ENCODE assay signal across 5 mouse cellular contexts in the genomic region with DNA sequence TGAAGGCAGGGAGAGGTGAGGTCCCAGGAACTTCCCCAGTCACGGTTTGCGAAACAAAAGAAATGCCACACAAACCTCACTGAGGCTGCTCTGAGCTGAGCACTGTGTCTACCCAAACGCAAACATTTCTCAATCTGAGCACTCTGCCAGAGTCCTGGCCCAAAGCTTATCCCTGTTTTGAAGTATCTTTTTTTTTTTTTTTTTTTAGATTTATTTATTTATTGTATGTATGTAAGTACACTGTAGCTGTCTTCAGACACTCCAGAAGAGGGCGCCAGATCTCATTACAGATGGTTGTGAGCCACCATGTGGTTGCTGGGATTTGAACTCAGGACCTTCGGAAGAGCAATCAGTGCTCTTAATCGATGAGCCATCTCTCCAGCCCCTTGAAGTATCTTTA. TPM values are rescaled to one million over a fixed set of nuclear protein-coding genes. Genes with fewer than 3 reads are reported as not detected.
DNase-seq lines count a peak whose midpoint lies in the region; TF ChIP-seq lines count a peak whose summit lies in the region.
"Not testable (repeated sequence)": the region's sequence is repeated elsewhere in the genome, so short reads cannot be mapped to it uniquely, and the experiment has no call there.

No protein-coding gene starts in this region.

- H3K9ac ChIP-seq in CH12.LX (ENCODE audit: insufficient read depth, low read depth); MEL (ENCODE audit: control insufficient read depth, low read depth, low read length, poor library complexity, severe bottlenecking); heart, adult 2 months (ENCODE audit: low read depth, low read length): not testable (repeated sequence)

- H3K4me1 ChIP-seq in CH12.LX (ENCODE audit: control insufficient read depth in 1 of 2, insufficient read depth in 2 of 2) (peaks cover 5 to 12% of the 10 kb centered on the region in 2 experiments; a peak in 3 of 4 replicates), MEL (ENCODE audit: control insufficient read depth in 1 of 2, insufficient read depth in 2 of 2, low read length in 2 of 2) (peaks cover 11 to 13% of the 10 kb centered on the region in 2 experiments)
- not testable (repeated sequence) for H3K4me1 ChIP-seq in heart, adult 2 months (ENCODE audit: control insufficient read depth, insufficient read depth, low read length)

- in situ Hi-C loops in CH12.LX (cut with MboI; ENCODE audit: low pct_ligation_motif_present, low pct_unique_long_range_greater_than_20kb, low sequenced_read_pairs) = loop anchor here (10.0 kb wide), 1 partner anchor 179 kb away; a partner anchor contains a TSS

- TF ChIP-seq RAD21 in CH12.LX (IDR thresholded peaks at IDR 0.05; ENCODE audit: low read depth, low read length); MEL (IDR thresholded peaks at IDR 0.05; ENCODE audit: low read depth, low read length): not testable (repeated sequence)

- intact Hi-C loops in gastrocnemius, adult 2 months (cut with DNase I) = not testable (repeated sequence)
- intact Hi-C loops in heart, adult 2 months (cut with DNase I) = loop anchor here (10.0 kb wide), 1 partner anchor 309 kb away; a partner anchor contains a TSS

- TF ChIP-seq POLR2A in CH12.LX (IDR thresholded peaks at IDR 0.05; ENCODE audit: low read depth, low read length); MEL (IDR thresholded peaks at IDR 0.05; ENCODE audit: control insufficient read depth in 1 of 2, insufficient read depth in 1 of 2, low read depth in 1 of 2, low read length in 2 of 2, poor library complexity in 1 of 2); heart, adult 2 months (IDR thresholded peaks at IDR 0.05; ENCODE audit: insufficient read depth, low read depth, low read length): not testable (repeated sequence)

- peak overlapping the region; percentile 72 for H3K4me2 ChIP-seq in CH12.LX (ENCODE audit: insufficient read depth, low read depth, poor library complexity, severe bottlenecking)

- H3K9me3 ChIP-seq in CH12.LX (replicated peaks; ENCODE audit: low read length); MEL (replicated peaks; ENCODE audit: insufficient read depth, low read length): not testable (repeated sequence)

- H3K27me3 ChIP-seq in CH12.LX (replicated peaks); MEL (ENCODE audit: control insufficient read depth in 1 of 2, insufficient read depth in 2 of 2, low read length in 2 of 2); heart, adult 2 months (ENCODE audit: control insufficient read depth, insufficient read depth, low read length): not testable (repeated sequence)

- dilution Hi-C loops in CH12.LX (cut with MboI; ENCODE audit: extremely low pct_ligation_motif_present, extremely low pct_unique_long_range_greater_than_20kb, low sequenced_read_pairs) = not testable (repeated sequence)

- TF ChIP-seq CTCF in CH12.LX (conservative IDR thresholded peaks at IDR 0.05 in 1 of 2, IDR thresholded peaks at IDR 0.05 in 1 of 2; ENCODE audit: low read depth in 2 of 2, low read length in 2 of 2) = peak in 1 of 2 experiments; percentile 30; a peak in 2 of 4 replicates
- not testable (repeated sequence) for TF ChIP-seq CTCF in MEL (IDR thresholded peaks at IDR 0.05 in 2 of 3, conservative IDR thresholded peaks at IDR 0.05 in 1 of 3; ENCODE audit: control insufficient read depth in 1 of 3, insufficient read depth in 1 of 3, low read depth in 2 of 3, low read length in 3 of 3, poor library complexity in 1 of 3, severe bottlenecking in 1 of 3)
- 0 out of 2 replicates have a peak, but pooled peaks have one; percentile 25 for TF ChIP-seq CTCF in gastrocnemius, adult 2 months (IDR thresholded peaks at IDR 0.05)
- TF ChIP-seq CTCF in heart, adult 2 months (IDR thresholded peaks at IDR 0.05) = peak; percentile 29
- peak; percentile 25 for TF ChIP-seq CTCF in layer of hippocampus, adult 2 months (conservative IDR thresholded peaks at IDR 0.05)

- H3K27ac ChIP-seq in CH12.LX (ENCODE audit: insufficient read depth, low read depth) = peak overlapping the region; percentile 8; the same call in 1 of the 2 replicates
- not testable (repeated sequence) for H3K27ac ChIP-seq in MEL (ENCODE audit: control insufficient read depth, low read depth, low read length); gastrocnemius, adult 2 months; heart, adult 2 months; layer of hippocampus, adult 2 months

- H3K36me3 ChIP-seq in CH12.LX (replicated peaks in 1 of 2; ENCODE audit: control insufficient read depth in 1 of 2, insufficient read depth in 1 of 2, low read length in 1 of 2); MEL (ENCODE audit: control insufficient read depth in 1 of 2, insufficient read depth in 2 of 2, low read length in 2 of 2); heart, adult 2 months (ENCODE audit: control insufficient read depth, insufficient read depth, low read length): not testable (repeated sequence)

- not testable (repeated sequence) for TF ChIP-seq EP300 in CH12.LX (IDR thresholded peaks at IDR 0.05; ENCODE audit: low read length); MEL (IDR thresholded peaks at IDR 0.05; ENCODE audit: low read depth in 1 of 2, low read length in 2 of 2); heart, adult 2 months (IDR thresholded peaks at IDR 0.05; ENCODE audit: insufficient read depth, low read depth, low read length)

- H3K79me2 ChIP-seq in CH12.LX (replicated peaks; ENCODE audit: control insufficient read depth, extremely low read depth, insufficient read depth, poor library complexity, severe bottlenecking); MEL (ENCODE audit: control insufficient read depth, insufficient read depth, low read length, poor library complexity); heart, adult 2 months (replicated peaks; ENCODE audit: control insufficient read depth, insufficient read depth, low read length): not testable (repeated sequence)

- not testable (repeated sequence) for DNase-seq in CH12.LX (ENCODE audit: extremely low read depth); MEL (ENCODE audit: low read depth, low spot score); gastrocnemius, adult 2 months; heart, adult 2 months; layer of hippocampus, adult 2 months (ENCODE audit: low spot score in 2 of 2)

- WGBS in heart, adult 2 months = 87% methylated on average over 6 of the region's 6 CpGs

- H3K4me3 ChIP-seq in CH12.LX (replicated peaks in 1 of 3; ENCODE audit: low read depth in 2 of 3, low read length in 2 of 3, poor library complexity in 1 of 3) = peak overlapping the region in 1 of 3 experiments; percentile 36
- H3K4me3 ChIP-seq in MEL (ENCODE audit: control insufficient read depth in 1 of 2, insufficient read depth in 1 of 2, low read depth in 2 of 2, low read length in 2 of 2); gastrocnemius, adult 2 months; heart, adult 2 months; layer of hippocampus, adult 2 months: not testable (repeated sequence)

TF ChIP-seq in CH12.LX, 34 proteins besides CTCF, POLR2A, EP300 and RAD21:
- TF ChIP-seq ZNF384 (IDR thresholded peaks at IDR 0.05; ENCODE audit: low read depth, low read length) (peak; percentile 60; the same call in 1 of the 2 replicates), MYC (IDR thresholded peaks at IDR 0.05; ENCODE audit: low read depth, low read length) (peak; percentile 42; the same call in 1 of the 2 replicates)

TF ChIP-seq in MEL, 35 proteins besides CTCF, POLR2A, EP300 and RAD21:
- peak; percentile 60 for TF ChIP-seq ZNF384 (IDR thresholded peaks at IDR 0.05; ENCODE audit: low read depth, low read length)

RNA-seq across cellular contexts. Expression of a gene that starts 2.1 kb away (rescaled TPM):
- total RNA-seq in CH12.LX (2012; rRNA removed) (80.7 and 96.6 TPM in 2 replicates), CH12.LX (2014; rRNA removed) (132 and 140 TPM in 2 replicates), MEL (2012; rRNA removed) (164 and 175 TPM in 2 replicates)
- polyA plus RNA-seq in CH12.LX (2012; ENCODE audit: insufficient read length, low read depth) (87.8 and 89.1 TPM in 2 replicates), MEL (2012; ENCODE audit: insufficient read depth in 1 of 2, insufficient read length in 2 of 2, low read depth in 1 of 2, low replicate concordance in 2 of 2, missing spikeins in 1 of 2) (100 to 1,000 TPM in 1 of 2 experiments, not detected in 1; 129 TPM)
- 10 to 100 TPM; 13.1 to 16.0 TPM for total RNA-seq in gastrocnemius, adult 2 months (2021)
- 10 to 100 TPM; 22.1 to 22.9 TPM for total RNA-seq in heart, adult 2 months (2021)
- 11.1 and 18.1 TPM in 2 replicates for polyA plus RNA-seq in heart, adult 2 months (2012; rRNA removed)
- 10 to 100 TPM; 19.2 to 20.4 TPM for total RNA-seq in layer of hippocampus, adult 2 months (2021)

RNA-seq across cellular contexts. Expression of a gene that starts 32.8 kb away (rescaled TPM):
- 175 and 179 TPM in 2 replicates for total RNA-seq in CH12.LX (2012; rRNA removed)
- total RNA-seq in CH12.LX (2014; rRNA removed) = 427 and 467 TPM in 2 replicates
- 145 and 163 TPM in 2 replicates for polyA plus RNA-seq in CH12.LX (2012; ENCODE audit: insufficient read length, low read depth)
- total RNA-seq in MEL (2012; rRNA removed) = 232 and 241 TPM in 2 replicates
- polyA plus RNA-seq in MEL (2012; ENCODE audit: insufficient read depth in 1 of 2, insufficient read length in 2 of 2, low read depth in 1 of 2, low replicate concordance in 2 of 2, missing spikeins in 1 of 2) = 100 to 1,000 TPM; 213 to 502 TPM
- total RNA-seq in gastrocnemius, adult 2 months (2021) = 100 to 1,000 TPM; 524 to 701 TPM
- total RNA-seq in heart, adult 2 months (2021) = 100 to 1,000 TPM; 793 to 933 TPM
- 925 and 1,211 TPM in 2 replicates for polyA plus RNA-seq in heart, adult 2 months (2012; rRNA removed)
- 100 to 1,000 TPM; 192 to 210 TPM for total RNA-seq in layer of hippocampus, adult 2 months (2021)

RNA-seq across cellular contexts. Expression of a gene that starts 33.4 kb away (rescaled TPM):
- total RNA-seq in CH12.LX (2012; rRNA removed) (32.5 and 43.7 TPM in 2 replicates), CH12.LX (2014; rRNA removed) (48.8 and 66.5 TPM in 2 replicates), MEL (2012; rRNA removed) (61.5 and 70.3 TPM in 2 replicates)
- polyA plus RNA-seq in CH12.LX (2012; ENCODE audit: insufficient read length, low read depth) (56.2 and 68.6 TPM in 2 replicates), MEL (2012; ENCODE audit: insufficient read depth in 1 of 2, insufficient read length in 2 of 2, low read depth in 1 of 2, low replicate concordance in 2 of 2, missing spikeins in 1 of 2) (10 to 100 TPM in 1 of 2 experiments, not detected in 1; 73.1 TPM)
- 10 to 100 TPM; 24.5 to 36.0 TPM for total RNA-seq in gastrocnemius, adult 2 months (2021)
- total RNA-seq in heart, adult 2 months (2021) = 10 to 100 TPM; 39.3 to 44.8 TPM
- 4.8 and 10.8 TPM in 2 replicates for polyA plus RNA-seq in heart, adult 2 months (2012; rRNA removed)
- 10 to 100 TPM; 19.7 to 20.1 TPM for total RNA-seq in layer of hippocampus, adult 2 months (2021)
